Mouse (Mus musculus) lung, embryonic 14.5 days (tissue): Measurements from ENCODE around the gene Farp2. TPM values are rescaled to one million over a fixed set of nuclear protein-coding genes. Genes with fewer than 3 reads are reported as not detected.

Experiments used
- ATAC-seq: fragments of 200-750 bp; cut with Nextera tagmentation; 2 replicates; pipeline ENCODE4 v1.8.0; 2017; ENCODE audit warnings: mild to moderate bottlenecking, moderate TSS enrichment, moderate library complexity; ENCODE audit not compliant: insufficient read depth
- DNase-seq: peaks from one replicate; pipeline ENCODE4 v3.0.0-alpha.2; 2015
- H3K27ac ChIP-seq: fragments of 300-500 bp; sonication (generic); 2 replicates; pipeline ENCODE4 v1.5.1; 2014; ENCODE audit warnings: low read depth, mild to moderate bottlenecking, moderate library complexity
- H3K27me3 ChIP-seq: fragments of 300-500 bp; sonication (generic); 2 replicates; pipeline ENCODE4 v1.6.1; 2014; ENCODE audit warnings: low read length, control low read depth; ENCODE audit not compliant: insufficient read depth
- H3K36me3 ChIP-seq: fragments of 300-500 bp; sonication (generic); 2 replicates; pipeline ENCODE4 v1.6.1; 2014; ENCODE audit warnings: control low read depth; ENCODE audit not compliant: insufficient read depth
- H3K4me1 ChIP-seq: fragments of 300-500 bp; sonication (generic); 2 replicates; pipeline ENCODE4 v1.6.1; 2014; ENCODE audit warnings: antibody characterized with exemption, control low read depth; ENCODE audit not compliant: insufficient read depth
- H3K4me2 ChIP-seq: fragments of 300-500 bp; sonication (generic); 2 replicates; pipeline ENCODE4 v1.6.1; 2014; ENCODE audit warnings: mild to moderate bottlenecking
- H3K4me3 ChIP-seq: fragments of 300-500 bp; sonication (generic); 2 replicates; pipeline ENCODE4 v1.5.1; 2014; ENCODE audit warnings: low read depth, low read length
- H3K9ac ChIP-seq: fragments of 300-500 bp; sonication (generic); 2 replicates; pipeline ENCODE4 v1.6.1; 2014
- H3K9me3 ChIP-seq: fragments of 300-500 bp; sonication (generic); 2 replicates; pipeline ENCODE4 v1.6.1; 2016; ENCODE audit warnings: low read depth, low read length, control low read depth
- CTCF ChIP-seq: IDR thresholded peaks from 2 replicates; pipeline ENCODE4 v1.5.1; 2016; ENCODE audit warnings: antibody characterized with exemption, low read depth
- WGBS: fragments of 180-500 bp; shearing (Covaris S2); extraction: QIAGEN DNeasy Blood & Tissue Kit; methylation state at CpG from one replicate; pipeline ENCODE4 v1.1.7; 2014; 5-methylcytosine and 5-hydroxymethylcytosine counted together
- polyA plus RNA-seq: library from polyadenylated mRNA; unstranded; fragments of >200 nt; fragmentation: Nextera tagmentation; extraction: Ambion mirVana; gene quantifications from 2 replicates; pipeline ENCODE4 v1.2.1, GENCODE M21; 2014

Gene Farp2
- polyA plus RNA-seq, 1 experiment from 2014 or later, result 6.8 TPM

DNA sequence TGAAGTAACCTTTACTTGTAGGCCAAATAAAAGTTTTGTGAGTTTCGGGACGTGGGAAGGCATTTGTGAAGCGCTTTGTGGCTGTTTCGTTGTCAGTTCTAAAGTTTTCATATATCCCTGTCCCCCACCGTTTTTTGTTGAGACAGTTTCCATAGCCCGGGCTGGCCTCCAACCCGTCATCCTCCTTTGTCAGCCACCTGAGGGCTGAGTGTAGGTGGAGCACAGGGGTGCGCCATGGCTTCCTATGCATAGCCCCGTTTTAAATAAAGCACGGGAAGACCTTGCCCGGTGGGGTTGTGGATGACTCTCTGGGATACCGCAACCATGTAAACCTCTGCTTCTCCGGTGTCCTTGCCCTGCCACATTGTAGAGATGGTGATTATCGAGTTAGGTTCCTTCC, 1.3 kb downstream of the Farp2 start:
- Histone ChIP-seq H3K4me1 (0 out of 2 replicates have a peak, but pooled peaks cover 2% of the 10 kb centered on the region), H3K4me2 (peak overlapping the region; percentile 67), H3K36me3 (peaks cover 13% of the 10 kb centered on the region), H3K9ac (peak overlapping the region; percentile 33; the same call in 1 of the 2 replicates), H3K27me3 (no peaks in the 10 kb centered on the region), H3K27ac (no peak overlapping the region), H3K4me3 (peak overlapping the region; percentile 63; the same call in 1 of the 2 replicates), H3K9me3 (no peaks in the 10 kb centered on the region)
- ATAC-seq, result no peak
- DNase-seq, result no peak
- TF ChIP-seq CTCF, result no peak
- WGBS, result 70% methylated on average over 14 of the region's 14 CpGs

DNA sequence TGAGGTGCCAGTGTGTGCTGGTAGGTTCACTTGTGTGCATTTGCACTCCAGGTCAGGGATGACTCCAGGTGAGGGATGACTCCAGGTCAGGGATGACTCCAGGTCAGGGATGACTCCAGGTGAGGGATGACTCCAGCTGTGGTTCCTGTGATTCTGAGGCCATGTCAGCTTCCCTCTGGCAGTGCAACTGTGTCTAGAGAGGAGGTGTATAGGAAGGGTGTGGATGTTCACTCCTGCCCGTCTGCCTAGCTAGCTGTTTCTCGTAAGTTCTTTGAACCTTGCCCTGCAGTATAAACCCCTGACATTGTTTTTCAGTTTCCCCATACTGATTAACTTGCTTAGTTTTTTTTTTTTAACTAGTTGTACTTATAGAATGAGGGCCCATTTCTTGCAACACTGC, 9.6 kb downstream of the Farp2 start:
- Histone ChIP-seq H3K4me3 (no peak overlapping the region), H3K4me1 (no peaks in the 10 kb centered on the region), H3K9me3 (no peaks in the 10 kb centered on the region), H3K27me3 (no peaks in the 10 kb centered on the region), H3K4me2 (no peak overlapping the region), H3K36me3 (no peaks in the 10 kb centered on the region), H3K27ac (no peak overlapping the region), H3K9ac (no peak overlapping the region)
- ATAC-seq (no peak), DNase-seq (no peak)
- 81% methylated on average over 2 of the region's 2 CpGs for WGBS
- no peak for TF ChIP-seq CTCF

DNA sequence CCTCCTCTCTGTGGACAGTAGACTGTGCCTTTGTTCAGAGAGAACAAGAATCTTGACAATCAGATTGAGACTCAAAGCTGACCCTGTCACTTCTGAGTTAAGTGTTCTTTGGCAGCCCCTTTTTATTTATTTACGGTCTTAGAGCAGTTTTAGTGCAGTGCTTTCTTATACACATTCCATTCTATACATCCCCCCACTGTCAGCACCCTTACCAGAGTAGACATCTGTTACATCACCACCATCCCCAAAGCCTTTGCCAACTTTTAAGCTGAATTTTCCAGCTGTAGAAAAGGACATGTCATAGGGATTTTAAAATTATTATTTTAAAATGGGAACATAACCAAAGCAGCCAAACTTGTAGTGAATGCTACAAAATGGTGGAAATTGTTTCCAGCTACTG, 10.4 kb downstream of the Farp2 start:
- 57% methylated on average over 1 of the region's 1 CpGs for WGBS
- peak; percentile 63; the same call in 1 of the 2 replicates for ATAC-seq

DNA sequence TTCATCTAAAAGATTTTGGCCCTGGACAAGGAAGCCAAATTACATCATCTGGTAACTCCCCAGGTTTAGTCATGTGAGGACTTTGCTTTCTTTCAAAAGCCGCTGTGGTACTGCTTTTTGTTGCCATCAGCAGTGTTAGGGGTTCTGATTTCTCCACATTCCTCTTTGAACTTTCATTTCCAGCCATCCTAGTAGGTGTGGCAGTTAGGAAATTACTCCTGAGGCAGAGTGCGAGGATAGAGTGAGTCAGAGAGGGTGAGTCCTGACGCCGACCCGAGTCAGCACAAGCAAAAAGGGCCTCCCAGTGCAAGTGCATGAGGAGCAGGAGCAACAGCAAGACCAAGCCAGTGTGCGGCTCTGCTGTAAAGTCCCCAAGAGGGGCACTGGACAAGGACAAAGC, 17.9 kb downstream of the Farp2 start:
- ATAC-seq (no peak), DNase-seq (no peak)
- no peaks in the 10 kb centered on the region for H3K4me1 ChIP-seq
- H3K27me3 ChIP-seq, result no peaks in the 10 kb centered on the region
- H3K4me3 ChIP-seq, result no peak overlapping the region
- TF ChIP-seq CTCF, result no peak
- peaks cover 20% of the 10 kb centered on the region; the same call in 1 of the 2 replicates for H3K36me3 ChIP-seq
- H3K27ac ChIP-seq, result no peak overlapping the region
- 83% methylated on average over 6 of the region's 6 CpGs for WGBS
- no peak overlapping the region for H3K9ac ChIP-seq
- H3K9me3 ChIP-seq, result no peaks in the 10 kb centered on the region
- H3K4me2 ChIP-seq, result no peak overlapping the region

More for the DNA sequence above, 10.4 kb downstream of the Farp2 start:
- Histone ChIP-seq H3K9ac (no peak overlapping the region), H3K36me3 (no peaks in the 10 kb centered on the region), H3K9me3 (no peaks in the 10 kb centered on the region), H3K4me2 (no peak overlapping the region), H3K4me1 (no peaks in the 10 kb centered on the region), H3K27ac (no peak overlapping the region), H3K4me3 (no peak overlapping the region), H3K27me3 (no peaks in the 10 kb centered on the region)
- TF ChIP-seq CTCF, result no peak
- DNase-seq, result peak; percentile 51

DNA sequence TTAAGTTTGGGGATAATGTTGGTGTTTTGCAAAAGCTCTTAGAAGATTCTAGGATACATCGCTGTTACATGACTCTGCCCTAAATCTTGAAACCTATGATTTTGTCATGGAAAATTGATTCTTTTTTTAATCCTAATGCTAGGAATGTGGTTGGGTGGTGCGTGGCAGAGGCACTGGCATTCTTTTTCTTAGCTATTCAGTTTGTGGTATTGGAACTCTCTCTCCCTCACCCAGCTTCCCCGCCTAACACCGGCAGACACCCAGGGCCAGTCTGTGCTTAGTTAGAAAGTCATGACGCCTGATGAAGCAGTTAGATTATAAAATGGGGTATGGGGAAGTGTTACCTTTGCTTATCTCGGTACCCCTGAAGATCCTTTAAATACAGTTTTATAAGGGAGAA, 25.3 kb downstream of the Farp2 start:
- H3K4me2 ChIP-seq, result no peak overlapping the region
- no peak overlapping the region for H3K4me3 ChIP-seq
- H3K27me3 ChIP-seq, result no peaks in the 10 kb centered on the region
- no peak for TF ChIP-seq CTCF
- peaks cover 8% of the 10 kb centered on the region; the same call in 1 of the 2 replicates for H3K36me3 ChIP-seq
- no peak overlapping the region for H3K27ac ChIP-seq
- DNase-seq, result no peak
- H3K9ac ChIP-seq, result no peak overlapping the region
- no peaks in the 10 kb centered on the region for H3K4me1 ChIP-seq
- no peak for ATAC-seq
- 92% methylated on average over 6 of the region's 6 CpGs for WGBS
- H3K9me3 ChIP-seq, result no peaks in the 10 kb centered on the region

DNA sequence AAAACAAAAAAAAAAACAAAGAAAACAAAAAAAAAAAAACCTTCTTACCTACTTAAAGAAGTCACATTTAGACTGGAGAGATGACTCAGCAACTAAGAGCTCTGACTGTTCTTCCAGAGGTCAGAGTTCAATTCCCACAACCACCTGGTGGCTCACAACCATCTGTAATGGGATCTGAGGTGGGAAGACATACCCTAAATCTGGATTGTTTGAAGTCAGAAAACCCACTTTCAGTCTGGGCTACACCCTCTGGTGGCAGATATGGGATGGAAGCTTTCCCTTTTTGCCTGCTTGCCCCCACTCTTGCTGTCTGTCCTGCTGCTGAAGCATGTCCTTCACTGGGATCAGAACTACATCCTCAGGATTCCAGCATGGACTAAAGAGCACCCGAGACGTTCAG, 31.3 kb downstream of the Farp2 start:
- no peak for DNase-seq
- 62% methylated on average over 2 of the region's 2 CpGs for WGBS
- Histone ChIP-seq H3K9me3 (no peaks in the 10 kb centered on the region), H3K9ac (no peak overlapping the region), H3K27ac (no peak overlapping the region), H3K4me3 (no peak overlapping the region), H3K27me3 (no peaks in the 10 kb centered on the region), H3K36me3 (no peaks in the 10 kb centered on the region), H3K4me1 (no peaks in the 10 kb centered on the region), H3K4me2 (no peak overlapping the region)
- no peak for ATAC-seq
- 0 out of 2 replicates have a peak, but pooled peaks have one; percentile 23 for TF ChIP-seq CTCF

DNA sequence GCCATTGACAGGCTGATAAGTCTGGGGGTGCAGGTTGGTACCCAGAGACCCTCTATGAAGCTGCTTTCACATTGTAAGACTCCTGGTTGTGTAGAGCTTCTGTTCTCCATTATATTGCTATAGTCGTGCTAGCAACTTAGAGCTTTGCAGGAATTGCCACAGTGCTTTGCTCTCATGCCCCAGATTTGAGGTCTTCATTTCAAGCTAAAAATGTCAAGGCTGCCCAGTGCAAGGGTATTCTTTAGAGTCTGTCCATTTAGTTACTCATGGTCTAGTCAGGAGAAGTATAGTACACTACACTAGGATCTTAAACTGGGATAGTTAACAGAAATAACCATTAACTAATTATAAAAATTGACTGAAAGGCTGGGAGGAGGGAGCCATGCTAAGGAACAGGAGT, 35.4 kb downstream of the Farp2 start:
- H3K27ac ChIP-seq, result no peak overlapping the region
- no peaks in the 10 kb centered on the region for H3K9me3 ChIP-seq
- no peak overlapping the region for H3K4me3 ChIP-seq
- TF ChIP-seq CTCF, result no peak
- DNase-seq (no peak), ATAC-seq (no peak)
- H3K4me1 ChIP-seq, result no peaks in the 10 kb centered on the region
- no peaks in the 10 kb centered on the region for H3K27me3 ChIP-seq
- 89% methylated on average over 1 of the region's 1 CpGs for WGBS
- no peak overlapping the region for H3K9ac ChIP-seq
- no peaks in the 10 kb centered on the region for H3K36me3 ChIP-seq
- H3K4me2 ChIP-seq, result no peak overlapping the region

DNA sequence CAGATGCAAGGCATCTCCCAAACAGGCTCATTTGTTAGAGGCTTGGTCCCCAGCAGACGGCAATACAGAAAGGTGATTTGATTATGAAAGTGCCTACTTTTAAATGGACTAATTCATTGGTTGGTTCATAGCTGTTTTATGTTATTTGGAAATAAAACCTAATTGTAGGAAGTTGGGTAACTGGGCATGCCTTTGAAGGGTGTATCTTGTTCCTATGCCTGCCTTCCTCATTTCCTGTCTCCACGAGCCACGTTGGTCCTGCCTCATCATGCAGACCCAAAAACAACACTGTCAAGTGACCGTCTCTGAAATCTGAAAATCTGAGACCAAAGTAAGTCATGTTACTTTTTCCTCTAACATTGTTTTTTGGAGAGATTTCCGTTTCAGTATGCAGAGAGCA, 39.5 kb downstream of the Farp2 start:
- Histone ChIP-seq H3K27ac (no peak overlapping the region), H3K4me1 (no peaks in the 10 kb centered on the region), H3K4me2 (no peak overlapping the region), H3K9ac (no peak overlapping the region), H3K27me3 (no peaks in the 10 kb centered on the region), H3K4me3 (no peak overlapping the region), H3K36me3 (no peaks in the 10 kb centered on the region), H3K9me3 (no peaks in the 10 kb centered on the region)
- ATAC-seq (no peak), DNase-seq (no peak)
- TF ChIP-seq CTCF, result no peak
- WGBS, result 70% methylated on average over 5 of the region's 5 CpGs
